Mouse (Mus musculus): ENCODE data around the gene Clptm1.

The Clptm1 gene

GRCm38 (mm10) chr7:19664455-19664954 is 328 bp downstream of the Clptm1 start:
- no peak for DNase-seq (ENCODE audit: low read depth, low spot score)

DNA sequence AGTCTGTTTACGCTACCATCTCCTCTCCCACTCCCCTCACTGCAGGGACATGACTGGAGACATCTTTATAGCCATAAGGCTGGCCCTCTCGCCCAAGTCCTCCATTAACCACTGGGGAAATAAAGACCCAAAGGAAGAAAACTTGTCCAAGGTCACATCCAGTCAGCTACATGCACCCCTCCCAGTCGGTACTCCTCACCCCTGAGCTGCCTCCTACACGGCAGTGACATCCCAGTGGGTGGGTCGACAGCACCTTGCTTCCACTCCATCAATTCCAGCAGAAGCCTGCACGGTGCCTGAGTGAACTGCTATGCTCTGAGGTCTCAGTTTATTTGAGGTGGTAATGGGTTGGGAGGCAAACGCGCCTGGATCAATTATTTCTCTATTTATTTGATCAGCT is 893 bp downstream of the Clptm1 start:
- DNase-seq (ENCODE audit: low read depth, low spot score), result peak; percentile 20

- no peak for DNase-seq (ENCODE audit: low read depth, low spot score)
These were observed 12.2 kb downstream of the Clptm1 start for GRCm38 (mm10) chr7:19652614-19653013.

GRCm38 (mm10) chr7:19651063-19651786 is 13.6 kb downstream of the Clptm1 start:
- no peak for DNase-seq (ENCODE audit: low read depth, low spot score)

DNA sequence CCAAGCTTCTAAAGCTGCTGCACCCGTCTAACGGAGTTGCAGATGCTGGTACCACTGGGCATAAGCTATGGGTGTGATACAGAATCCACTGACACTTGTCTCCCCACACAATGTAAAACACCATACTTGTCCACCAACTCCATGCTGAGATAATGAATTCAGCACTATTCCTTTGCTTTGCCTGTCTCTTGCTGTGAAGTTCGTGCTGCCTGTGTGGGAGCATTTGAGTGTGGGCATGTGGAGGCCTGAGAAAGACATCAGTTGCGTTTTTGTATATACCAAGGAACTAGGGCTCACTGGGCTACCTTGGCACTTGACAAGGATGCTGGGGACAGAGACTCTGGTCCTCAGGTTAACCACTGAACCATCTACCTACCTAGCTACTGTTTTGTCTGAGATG is 23.6 kb downstream of the Clptm1 start:
- DNase-seq (ENCODE audit: low read depth, low spot score), result no peak

- DNase-seq (ENCODE audit: low read depth, low spot score), result no peak
These were observed 29.6 kb downstream of the Clptm1 start for GRCm38 (mm10) chr7:19635074-19635827.

GRCm38 (mm10) chr7:19634591-19634990 is 30.2 kb downstream of the Clptm1 start:
- no peak for DNase-seq (ENCODE audit: low read depth, low spot score)

DNA sequence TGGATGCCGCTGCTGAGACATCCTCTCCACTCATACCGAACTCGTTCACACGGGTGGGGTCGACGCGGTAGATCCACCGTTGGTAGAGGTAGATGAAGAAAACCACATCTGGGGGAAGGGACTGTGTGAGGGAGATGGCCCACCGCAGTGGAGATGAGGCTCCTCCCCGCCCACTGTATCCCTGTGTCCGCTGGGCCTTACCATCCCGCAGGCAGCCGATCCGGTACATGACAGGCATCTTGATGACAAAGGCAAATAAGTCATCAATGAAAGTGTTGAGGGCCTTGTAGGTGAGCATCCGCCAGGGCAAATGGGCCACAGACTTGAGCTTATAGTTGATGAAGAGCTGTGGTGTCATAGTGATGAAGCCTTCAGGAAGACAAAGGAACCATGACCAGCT is 31.0 kb downstream of the Clptm1 start:
- no peak for DNase-seq (ENCODE audit: low read depth, low spot score)

GRCm38 (mm10) chr7:19633197-19633596 is 31.6 kb downstream of the Clptm1 start:
- DNase-seq (ENCODE audit: low read depth, low spot score), result no peak

GRCm38 (mm10) chr7:19632720-19633119 is 32.1 kb downstream of the Clptm1 start:
- DNase-seq (ENCODE audit: low read depth, low spot score), result no peak

DNA sequence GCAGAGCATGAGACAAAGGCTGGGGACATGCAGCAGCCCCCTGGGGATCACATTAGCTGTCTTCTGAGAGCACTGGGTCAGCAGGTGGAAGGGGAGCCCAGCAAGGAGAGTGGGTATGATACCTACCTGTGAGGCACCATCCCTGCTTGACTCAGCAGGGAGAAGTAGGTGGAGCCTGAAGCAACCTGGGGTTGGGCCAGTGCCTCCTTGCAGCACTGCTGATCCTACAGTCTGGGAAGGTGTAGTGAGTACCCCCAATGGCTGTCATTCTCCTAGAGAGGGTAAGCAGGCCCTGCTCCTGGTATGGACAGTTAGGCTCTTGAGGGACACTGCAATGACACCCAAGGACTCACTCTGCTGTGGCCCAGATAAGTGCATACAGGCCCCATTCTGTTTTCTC is 32.6 kb downstream of the Clptm1 start:
- no peak for DNase-seq (ENCODE audit: low read depth, low spot score)

DNA sequence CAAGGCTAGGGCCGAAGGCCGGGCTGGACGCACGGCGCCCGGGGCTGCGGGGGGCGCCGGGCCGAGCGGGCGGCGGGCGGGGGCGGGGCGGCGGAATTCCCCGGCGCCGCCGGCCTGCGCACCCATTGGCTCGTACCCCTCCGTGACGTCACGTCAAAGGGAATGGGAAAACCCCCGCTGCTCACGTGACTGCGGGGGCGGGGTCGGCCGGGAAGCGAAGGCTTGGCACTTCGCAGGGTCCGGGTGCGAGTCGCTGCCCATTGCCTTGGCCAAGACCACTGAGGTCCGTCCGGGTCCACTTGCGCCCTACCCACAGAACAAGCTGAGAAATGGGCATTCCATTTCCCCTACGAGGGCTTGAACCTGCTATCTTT is 35.5 kb downstream of the Clptm1 start, which contains the start of gene Relb:
Gene Relb, minus strand, starts transcription at position 78 of the 374 bp plus-strand sequence.
- peak; percentile 95 for DNase-seq (ENCODE audit: low read depth, low spot score)

DNA sequence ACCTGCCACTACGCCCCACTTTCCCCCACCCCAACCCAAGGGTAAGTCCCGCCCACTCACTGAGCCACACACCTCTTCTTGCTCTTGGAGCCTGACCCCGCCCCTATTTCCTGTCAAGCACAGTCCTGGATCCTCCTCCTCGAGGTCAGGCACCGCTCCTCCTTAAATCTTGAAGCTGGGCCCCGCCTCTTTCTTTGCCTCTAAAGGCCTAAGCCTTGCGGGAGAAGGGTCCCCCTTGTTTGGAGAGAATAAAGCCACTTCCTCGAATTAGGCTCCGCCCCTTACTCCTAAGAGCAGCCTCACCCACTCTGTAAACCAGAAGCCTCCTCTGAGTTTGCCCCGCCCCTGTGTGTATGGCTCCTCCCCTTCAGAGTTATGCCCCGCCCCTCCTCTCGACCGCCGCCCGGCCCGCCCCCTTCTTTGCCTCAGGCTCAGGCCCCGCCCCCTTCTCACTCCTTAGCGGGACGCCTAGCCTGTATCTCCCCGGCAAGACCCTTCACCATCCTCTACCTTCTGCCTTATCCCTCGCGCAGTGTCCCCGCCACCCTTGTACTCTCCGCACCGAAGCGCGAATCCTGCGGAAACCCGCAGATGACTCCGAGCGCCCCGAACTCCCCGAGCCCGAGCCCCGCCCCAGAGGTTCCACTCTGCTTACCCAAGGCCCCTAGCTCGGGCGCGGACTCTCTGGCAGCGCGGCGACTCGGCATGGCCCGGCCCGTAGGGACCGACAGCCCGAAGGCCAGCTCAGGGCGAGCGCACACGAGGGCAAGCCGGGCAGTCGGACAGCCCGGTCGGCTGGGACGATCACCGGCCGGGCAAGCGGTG is 36.1 kb downstream of the Clptm1 start:
- peak; percentile 98 for DNase-seq (ENCODE audit: low read depth, low spot score)

- DNase-seq (ENCODE audit: low read depth, low spot score), result no peak
These were observed 36.7 kb downstream of the Clptm1 start for GRCm38 (mm10) chr7:19628192-19628535.

DNA sequence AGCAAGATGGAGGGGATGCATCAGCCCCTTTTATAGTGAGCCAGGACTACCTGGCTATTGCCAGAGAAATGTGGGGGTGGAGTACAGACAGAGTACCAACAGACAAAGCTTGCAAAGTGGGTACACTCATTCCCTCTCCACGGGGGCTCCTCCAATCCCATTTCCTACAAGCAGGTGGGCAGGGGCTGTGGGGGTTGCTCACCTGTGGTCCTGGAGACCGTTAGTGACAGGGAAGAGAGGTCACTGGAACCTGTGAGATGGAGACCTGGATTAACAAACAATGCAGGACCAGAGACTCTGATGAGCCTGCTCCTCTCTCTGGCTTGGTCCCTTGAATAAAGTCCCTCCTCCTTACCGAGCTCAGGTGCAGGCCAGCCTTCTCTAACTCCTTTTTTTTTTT is 37.1 kb downstream of the Clptm1 start:
- peak; percentile 31 for DNase-seq (ENCODE audit: low read depth, low spot score)

DNA sequence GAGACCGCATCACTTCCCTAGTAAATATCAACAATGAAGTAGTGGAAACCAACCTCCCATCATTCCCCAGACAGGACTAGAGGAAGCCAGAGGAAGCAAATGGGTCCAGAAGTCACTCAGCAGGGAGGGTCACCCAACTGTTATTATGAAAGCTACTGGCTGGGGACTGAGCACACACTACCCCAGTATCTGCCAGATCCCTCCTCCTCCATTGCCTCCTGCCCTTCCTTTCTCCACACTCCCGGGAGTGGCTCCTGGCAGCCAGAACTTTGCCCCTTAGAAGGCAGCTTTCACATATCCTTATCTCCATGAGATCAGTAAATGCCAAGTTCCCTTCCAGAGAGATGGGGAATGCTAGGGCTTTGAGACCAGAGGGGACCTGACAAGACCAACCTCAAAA is 41.4 kb downstream of the Clptm1 start:
- DNase-seq (ENCODE audit: low read depth, low spot score), result no peak

- DNase-seq (ENCODE audit: low read depth, low spot score), result no peak
These were observed 42.6 kb downstream of the Clptm1 start for GRCm38 (mm10) chr7:19622241-19622640.

DNA sequence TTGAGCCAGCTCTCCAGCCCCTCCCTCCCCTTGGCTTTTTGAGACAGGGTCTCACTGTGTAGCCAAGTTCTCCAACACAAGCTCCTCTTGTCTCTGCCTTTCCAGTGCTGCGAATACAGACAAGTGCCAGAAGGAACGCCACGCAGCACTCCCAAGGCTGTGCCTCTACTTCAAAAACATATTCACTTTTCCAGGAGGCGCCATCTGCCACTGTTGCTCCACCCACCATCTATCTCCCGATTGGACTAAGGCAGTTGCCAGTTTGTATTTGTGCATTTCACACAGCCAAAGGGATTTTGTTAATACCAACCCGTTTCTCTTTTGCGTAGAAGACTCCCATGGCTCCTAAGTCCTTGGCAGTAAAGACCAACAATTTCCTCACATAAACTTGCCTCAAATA is 44.0 kb downstream of the Clptm1 start:
- no peak for DNase-seq (ENCODE audit: low read depth, low spot score)

DNA sequence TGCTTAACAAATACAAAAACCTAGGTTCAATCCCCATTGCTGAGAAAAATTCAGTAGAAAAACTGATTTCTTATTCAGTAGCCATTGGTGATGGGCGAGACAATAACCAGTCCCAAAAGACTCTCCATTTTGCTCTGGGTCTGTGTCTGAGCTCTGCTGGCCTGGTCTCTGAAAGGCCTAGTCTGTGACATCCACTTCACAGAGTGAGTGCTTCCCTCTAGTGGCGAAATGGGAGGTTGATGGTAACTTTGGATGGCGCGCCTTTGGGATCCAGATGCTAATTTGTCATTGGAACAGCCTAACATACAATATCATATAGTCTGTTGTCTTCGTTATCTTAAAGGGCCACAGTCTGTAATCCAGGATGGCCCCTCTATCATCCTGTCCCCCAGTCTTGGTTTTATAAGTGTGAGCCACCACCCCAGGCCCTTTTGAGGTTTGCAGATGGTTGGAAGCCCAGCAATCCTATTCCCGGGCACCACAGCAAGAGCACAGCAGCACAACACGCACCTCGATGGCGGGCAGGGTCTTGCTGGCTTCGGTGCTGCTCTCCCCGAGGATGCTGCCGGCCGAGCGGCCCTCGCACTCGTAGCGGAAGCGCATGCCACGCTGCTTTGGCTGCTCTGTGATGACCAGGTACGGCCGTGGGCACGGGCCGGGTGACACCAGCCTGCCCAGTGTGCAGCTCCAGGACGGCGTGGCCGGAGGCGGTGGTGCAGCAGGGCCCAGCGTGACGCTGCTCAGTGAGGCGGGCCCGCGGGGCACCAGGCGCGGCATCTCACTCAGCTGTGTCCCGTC is 45.6 kb downstream of the Clptm1 start:
- DNase-seq (ENCODE audit: low read depth, low spot score), result peak; percentile 85

GRCm38 (mm10) chr7:19615036-19615577 is 49.7 kb downstream of the Clptm1 start:
- no peak for DNase-seq (ENCODE audit: low read depth, low spot score)

DNA sequence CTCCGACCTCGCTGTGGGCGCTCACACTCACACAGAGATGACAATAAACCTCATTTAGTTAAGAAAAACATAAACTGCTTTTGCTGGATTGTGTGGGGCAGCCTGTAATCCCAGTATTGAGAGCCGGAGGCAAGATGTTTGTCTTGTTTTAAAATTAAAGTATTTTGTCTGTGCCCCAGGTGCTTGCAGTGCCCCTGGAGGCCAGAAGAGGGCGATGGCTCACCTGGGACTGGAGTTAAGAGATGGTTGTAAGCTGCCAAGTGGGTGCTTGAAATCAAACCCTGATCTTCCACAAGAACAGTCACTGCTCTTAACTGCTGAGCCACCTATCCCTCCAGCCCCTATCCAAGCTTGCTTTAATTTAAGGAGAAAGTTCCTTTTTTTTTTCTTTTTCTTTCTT is 53.9 kb downstream of the Clptm1 start:
- DNase-seq (ENCODE audit: low read depth, low spot score), result no peak
